Mouse (Mus musculus) left cerebral cortex, adult 9 months (tissue): ENCODE measurements at regions not wholly inside any gene's neighbourhood (a gene's known extent, or its start where the extent isn't known, plus 50 kb on each side); places are given as distances from the start of the nearest gene placed in this dataset.

Source experiments
- DNase-seq, 2 experiments: peaks; one replicate each; pipeline ENCODE4 v3.0.0; 2022; ENCODE audit warnings: low spot score in 2 of 2

DNA sequence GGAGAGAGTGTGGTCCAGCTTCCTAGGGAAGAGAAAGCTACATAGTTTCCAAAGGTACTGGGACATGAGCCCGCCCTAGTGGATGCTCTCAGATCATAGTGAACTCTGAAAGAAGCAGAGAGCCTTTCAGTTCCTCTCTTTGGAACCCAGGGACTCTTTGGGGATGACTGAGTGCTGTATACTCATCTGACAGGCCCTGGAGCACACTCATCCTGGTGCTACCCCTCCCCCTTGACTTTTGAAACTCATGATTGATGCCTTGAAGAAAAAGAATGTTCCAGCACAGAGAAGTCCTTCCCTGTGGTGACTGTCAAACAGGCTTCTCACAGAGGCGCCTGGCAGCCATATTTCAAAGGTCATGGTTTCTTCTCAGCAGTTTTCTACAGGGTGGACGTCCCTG lies 254.2 kb upstream of the Eif4g2 start:
- no peak for DNase-seq

DNA sequence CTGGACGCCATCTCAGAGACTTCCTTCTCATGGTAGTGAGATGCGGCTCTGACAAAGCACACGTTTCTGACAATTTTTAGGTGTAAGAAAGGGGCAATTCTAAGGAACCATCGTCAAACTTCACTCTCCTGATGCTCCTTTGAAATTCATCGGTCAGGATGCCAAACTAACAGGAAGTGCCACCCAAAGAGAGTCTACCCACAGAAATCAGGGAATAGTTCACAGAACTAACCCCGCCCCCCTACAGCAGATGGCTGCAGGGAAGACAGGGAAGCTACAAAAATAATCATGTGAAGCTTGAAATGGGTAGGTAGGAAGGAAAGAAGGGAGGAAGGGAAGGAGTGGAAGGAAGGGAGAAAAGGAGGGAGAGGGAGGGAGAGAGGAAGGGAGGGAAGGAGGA lies 240.1 kb upstream of the Eif4g2 start:
- DNase-seq, result peak; percentile 22 to 68

DNA sequence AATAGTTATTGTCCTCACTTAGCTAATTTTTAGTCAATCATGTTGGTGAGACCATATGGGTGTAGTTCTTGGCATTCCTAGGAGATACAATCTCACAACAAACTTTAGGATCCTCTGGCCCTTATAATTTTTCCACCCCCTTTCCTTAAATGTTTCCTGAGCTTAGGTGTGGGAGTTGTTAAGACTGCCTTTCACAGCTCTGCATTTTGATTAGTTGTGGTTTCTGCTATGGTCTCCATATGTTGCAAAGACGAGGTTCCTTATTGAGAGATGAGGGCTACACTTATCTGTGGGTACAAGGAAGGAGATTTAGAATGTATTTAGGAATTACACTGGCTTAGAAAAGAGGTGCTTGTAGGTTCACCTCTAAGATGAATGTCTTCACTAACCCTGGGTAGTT lies 237.1 kb upstream of the Eif4g2 start:
- peak in 1 of 2 experiments; percentile 16 for DNase-seq

DNA sequence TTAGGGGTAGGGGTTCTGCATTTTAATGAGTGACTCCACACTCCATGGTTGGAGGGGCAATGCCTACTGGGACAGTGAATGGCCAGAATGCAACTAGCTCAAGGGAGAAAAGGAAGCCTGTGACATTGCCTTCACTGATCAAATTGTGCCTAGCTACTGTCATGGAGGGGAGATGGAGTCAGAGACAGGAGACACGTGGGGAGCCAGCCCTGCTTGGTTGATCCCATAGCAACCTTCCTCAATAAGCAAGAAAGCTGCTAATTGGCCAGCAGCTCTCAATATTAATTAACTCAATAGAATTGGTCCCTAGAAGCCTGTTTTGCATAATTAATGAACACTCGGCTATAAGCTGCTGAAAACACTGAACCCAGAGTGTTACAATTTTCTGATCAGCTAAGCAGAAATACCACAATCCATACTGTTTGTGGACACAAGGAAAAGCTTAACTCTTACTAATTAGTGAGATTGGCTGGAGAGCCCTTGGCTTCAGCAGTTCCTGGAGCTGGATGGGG lies 233.7 kb upstream of the Eif4g2 start:
- DNase-seq, result no peak

DNA sequence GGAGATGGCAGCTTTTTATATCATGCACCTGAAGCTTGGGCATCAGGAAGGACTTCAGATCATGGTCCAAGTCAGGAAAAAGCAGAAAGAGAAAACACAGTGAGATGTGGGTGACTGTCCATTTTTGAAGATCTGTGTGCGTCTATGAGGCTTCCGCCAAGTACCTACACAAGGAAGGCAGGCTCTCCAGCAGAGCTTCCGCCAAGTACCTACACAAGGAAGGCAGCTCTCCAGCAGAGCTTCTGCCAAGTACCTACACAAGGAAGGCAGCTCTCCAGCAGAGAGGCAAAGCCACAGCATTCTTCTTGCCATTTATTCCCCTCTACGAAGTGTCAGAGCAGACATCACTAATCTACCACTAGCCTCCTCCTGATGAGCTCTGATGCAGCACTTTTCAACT lies 231.1 kb upstream of the Eif4g2 start:
- peak in 1 of 2 experiments; percentile 19 for DNase-seq

DNA sequence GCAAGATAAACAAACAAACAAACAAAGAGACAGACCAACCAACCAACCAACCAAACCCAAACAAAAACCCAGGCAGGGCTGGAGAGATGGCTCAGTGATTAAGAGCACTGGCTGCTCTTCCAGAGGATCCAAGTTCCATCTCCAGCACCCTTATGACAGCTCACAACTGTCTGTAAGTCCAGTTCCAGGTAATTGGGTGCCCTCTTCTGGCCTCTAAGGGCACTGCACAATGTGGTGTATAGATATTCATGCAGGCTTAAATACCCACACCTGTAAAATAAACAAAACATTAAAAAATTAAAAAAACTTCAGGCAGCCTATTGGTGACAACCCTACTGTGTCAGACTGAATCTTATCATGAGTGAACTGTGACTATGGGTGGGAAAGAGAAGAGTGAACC lies 222.4 kb upstream of the Eif4g2 start:
- no peak for DNase-seq

DNA sequence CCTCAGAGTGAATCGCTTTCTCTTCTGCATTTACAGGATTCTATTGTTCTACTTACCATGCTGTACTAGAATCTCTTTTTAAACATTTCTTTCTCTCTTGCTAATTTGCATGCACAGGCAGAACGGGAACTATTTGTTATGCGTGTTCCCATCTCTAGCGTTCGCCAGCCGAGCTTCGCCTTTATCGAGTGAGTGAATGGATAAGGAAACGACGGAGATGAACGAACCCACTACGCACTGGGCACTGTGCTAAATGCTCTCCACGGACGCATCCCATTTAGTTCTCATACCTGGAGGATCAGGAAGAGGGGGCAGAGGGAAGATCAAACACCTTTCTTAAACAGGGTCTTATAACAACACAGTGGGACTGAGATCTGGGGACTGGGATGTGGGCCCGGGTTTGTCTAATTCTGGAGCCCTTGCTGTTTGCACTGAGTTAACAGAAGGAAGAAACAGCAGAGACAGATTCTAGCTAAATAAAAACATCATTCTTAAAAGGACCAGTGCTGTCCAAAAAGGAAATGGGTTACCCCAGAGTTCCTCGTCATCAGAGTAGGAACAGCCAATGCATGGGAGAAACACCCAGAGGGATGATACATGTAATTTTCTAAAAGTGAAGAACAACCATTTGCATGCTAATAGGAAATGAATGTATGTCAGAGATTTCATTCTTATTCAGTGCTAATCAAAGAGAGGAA lies 219.1 kb upstream of the Eif4g2 start:
- DNase-seq, result peak; percentile 14 to 61

DNA sequence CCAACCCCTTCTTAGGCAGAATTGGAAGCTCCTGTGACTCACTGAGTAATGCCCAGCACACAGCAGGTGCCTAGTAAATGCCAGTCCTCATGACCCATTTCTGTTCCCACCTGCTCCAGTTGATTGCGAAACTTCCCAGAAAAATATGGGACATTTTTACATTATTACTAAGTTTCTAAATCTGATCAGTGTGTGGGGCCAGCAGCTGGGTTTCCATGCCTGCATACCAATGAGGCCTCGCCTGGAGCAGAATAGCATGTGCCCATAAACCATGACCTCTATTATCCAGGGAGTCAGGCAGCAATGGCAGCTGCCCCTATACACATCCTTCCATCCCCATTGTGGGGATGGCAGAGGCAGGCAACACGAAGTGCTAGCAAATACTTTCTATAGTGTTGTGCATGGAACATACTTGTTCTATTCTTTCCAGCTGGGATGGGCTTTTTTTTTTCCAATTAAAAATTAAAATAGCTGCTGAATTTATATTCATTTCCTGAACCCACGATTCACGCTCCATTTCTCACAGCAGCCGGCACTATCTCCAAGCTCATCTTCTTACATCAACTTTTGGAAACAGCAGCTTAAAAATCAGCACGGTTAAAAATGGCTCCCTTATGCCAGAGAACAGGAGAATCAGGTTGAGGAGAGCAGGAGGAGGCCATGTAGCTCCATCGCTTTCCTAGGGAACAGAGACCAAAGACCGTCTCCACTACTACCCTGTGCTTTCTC lies 214.5 kb upstream of the Eif4g2 start:
- peak; percentile 45 to 64 for DNase-seq

DNA sequence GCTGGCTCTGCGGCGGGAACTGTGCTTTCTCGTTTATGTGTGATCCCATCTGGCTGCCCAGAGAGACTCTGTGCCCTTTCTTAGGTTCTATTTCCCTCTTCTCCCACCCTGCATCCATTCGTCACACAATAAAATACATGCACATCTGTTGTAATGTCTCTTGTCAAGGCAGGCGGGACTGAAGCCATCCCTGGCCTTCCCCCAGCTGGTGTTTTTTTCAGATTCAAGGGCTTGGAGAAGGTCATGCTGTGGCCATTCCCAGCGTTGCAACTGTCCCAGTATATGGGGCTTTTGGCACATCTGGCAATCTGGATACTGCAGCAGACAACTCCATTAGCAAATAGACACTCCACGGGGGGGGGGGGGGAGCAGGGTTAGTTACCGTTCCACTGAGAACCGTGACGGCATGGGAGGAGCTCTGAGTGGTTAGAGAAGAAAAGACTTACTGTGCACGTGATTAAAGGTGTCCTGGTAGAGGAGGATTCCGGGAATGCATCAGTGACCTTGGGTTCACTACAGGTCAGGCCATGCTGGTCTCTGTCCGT lies 200.7 kb upstream of the Eif4g2 start:
- no peak for DNase-seq

DNA sequence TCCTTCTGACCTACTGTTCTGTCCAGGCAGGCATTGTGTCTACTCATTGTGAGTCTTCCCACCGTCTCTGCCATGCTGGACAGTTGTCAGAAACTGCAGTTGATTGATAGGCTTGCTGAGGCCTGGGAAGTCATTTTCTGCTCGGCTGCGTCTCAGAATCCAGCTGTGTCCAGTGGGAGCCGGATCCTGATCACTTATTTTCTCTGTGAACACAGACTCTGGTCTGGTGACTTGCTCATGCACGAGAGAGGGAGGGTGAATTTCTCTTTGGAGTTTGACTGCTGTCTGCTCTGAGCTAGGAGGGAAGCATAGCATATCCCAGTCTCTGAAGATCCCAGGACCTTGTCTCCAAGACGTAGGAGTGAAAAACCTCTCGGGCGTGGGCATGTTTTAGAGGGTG lies 199.5 kb upstream of the Eif4g2 start:
- no peak for DNase-seq

DNA sequence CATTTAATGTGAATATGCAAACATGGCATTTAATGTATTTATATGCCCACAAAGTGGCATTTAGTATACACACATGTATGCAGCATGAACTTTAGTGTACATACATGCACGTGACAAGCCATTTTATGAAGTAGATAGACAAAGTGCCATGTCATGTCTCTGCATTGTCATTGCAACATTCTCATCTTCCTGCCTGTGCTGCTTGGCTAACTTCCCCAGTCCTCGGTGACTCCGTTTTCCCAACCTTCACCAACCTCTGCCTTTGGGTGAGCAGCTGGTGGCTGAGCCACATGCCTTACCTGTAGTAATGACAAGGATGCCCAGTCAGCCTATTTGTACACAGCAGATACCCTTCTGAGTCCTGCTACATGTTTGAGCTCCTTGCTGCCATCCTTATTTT lies 194.9 kb upstream of the Eif4g2 start:
- no peak for DNase-seq

DNA sequence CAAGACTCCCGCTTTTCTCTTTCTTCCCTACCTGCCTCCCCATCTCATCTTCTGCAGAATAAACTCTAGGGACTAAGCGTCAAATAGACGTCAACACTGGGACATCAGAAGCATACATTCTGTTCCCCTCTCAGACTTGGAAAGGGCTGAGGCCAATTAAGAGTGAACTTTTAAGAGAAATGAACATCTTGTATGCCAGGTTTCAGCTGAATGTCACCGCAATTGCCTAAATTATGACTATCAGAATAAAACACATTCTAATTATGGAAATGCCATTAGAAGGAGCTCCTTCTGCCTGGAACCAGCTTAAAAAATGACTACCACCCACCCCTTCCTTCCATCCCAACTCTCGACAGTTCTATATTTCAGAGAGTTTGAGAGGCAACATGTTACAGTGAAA lies 191.0 kb upstream of the Eif4g2 start:
- DNase-seq, result peak in 1 of 2 experiments; percentile 52

DNA sequence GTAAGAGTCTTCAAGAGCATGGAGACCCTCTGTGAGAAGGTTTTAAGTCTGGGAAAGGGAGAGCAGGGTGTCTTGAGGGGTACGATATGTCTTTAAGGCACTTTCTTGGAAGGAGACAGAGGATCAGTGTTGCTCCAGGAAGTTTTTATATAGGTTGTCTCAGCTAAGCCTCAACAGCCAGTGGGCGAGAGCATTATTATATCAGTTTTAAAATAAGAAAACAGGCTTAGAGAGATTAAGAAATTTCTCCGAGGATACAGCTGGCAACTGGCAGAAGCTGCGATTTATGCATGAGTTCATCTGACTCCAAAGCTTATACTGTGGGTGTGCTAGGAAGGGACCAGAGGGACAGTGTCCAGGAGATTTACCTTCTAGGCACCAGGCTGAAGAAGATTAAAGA lies 188.0 kb upstream of the Eif4g2 start:
- peak in 1 of 2 experiments; percentile 23 for DNase-seq

DNA sequence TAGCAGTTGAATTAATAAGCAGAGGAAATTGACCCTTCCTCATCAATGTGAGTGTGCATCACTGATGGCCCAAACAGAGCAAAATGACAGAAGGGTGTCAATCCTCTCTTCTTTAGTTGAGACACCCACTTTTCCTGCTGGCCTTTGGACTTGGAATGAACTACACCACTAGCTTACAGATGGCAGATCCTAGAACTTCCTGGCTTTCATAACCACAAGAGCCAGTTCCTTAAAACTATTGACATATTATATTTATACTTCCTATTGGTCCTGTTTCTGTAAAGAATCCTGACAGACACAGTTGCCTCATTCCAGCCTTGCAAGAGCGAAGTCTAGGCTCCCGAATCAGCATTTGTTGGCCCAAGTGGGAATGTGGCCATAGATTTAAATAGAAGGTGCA lies 185.4 kb upstream of the Eif4g2 start:
- DNase-seq, result no peak

DNA sequence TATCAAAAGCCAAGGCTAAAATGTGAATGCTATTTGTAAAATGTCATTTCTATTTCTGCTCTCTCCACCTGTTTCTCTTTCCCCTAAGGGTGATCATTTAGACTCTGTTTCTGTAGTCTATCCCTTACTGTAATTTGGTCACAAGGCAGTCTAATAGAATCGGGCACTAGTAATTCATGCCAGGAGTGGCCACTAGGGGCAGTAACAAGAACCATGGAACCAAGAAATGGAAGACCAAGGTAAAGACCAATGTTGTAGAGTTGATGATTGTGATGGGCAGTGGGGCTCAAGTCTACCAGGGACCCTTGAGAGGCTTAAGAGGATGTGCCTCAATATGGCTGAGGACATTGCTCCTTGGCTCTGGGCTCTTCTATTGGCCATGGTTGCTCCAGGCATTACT lies 180.5 kb upstream of the Eif4g2 start:
- DNase-seq, result no peak

DNA sequence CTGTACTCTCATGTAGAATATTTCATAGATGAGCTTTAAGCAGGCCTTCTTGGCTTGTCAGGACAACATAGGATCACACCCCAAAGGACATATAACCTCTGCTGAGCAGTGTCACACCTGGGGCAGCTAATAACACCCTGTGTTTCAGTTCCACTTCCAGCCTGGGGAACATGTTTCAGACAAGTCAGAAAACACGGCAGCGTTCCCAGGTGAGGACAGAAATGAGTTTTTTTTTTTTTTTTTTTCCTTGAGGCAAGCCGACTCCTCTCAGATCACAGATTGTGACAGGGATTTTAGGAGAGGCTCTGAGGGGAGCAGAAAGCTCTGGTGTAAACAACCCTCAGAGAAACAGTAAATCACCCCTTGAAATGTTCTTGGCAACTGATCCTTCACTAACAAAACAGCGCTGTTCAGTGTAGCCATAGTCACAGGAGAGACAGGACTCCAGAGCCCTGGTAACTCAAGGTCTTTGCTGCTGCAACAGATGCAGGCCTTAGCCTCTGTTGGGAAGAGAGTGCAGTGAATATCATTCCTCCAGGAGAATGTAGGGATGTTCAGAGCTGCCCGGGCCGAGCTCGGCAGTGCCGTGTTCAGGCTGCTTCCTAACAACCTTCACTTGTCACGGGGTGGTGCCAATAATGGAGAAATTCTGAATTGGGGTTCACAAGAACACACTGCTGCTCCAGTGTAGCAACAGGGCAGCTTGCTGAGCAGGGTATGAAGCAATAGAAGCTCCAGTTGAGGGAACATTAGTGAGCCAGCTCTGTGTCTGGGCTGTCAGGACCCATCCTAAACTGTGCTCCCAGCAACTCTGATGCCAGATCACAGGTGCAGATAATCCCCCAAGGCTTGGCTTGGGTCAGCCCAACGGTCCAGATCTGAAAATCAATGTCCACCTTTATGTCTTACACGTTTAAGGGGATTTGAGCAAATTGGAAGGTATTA lies 177.1 kb upstream of the Eif4g2 start:
- DNase-seq, result no peak

DNA sequence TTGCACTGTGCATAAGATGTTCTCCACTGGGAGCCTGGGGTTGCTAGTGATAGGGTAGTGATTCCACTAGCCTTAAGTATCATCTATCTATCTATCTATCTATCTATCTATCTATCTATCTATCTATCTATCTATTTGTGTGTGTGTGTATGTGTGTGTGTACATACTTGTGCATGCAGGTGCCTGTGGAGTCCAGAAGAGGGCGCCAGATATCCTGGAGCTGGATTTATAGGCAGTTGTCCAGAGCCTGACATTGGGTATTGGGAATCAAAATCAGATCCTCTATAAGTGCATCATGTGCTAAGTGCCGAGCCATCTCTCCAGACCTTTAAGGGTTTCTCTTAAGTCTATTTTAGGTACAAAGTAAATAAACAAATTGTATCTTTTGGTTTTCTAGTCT lies 175.0 kb upstream of the Eif4g2 start:
- DNase-seq, result no peak

DNA sequence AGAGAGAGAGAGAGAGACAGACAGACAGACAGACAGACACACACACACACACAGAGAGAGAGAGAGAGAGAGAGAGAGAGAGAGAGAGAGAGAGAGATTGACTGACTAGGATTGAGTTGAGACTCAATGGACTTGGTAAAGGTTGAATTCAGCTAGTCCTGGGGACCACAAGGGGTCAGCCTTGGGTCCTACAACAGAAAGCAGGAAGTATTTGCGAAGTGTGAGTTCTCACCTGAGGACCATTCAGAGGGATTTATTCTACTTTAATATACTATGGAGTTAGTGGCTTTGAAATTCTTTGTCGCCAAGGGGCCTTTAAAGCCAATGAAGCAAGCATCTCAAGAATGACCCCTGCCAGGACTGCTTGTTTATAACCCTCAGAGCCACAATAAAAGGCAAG lies 173.4 kb upstream of the Eif4g2 start:
- no peak for DNase-seq

DNA sequence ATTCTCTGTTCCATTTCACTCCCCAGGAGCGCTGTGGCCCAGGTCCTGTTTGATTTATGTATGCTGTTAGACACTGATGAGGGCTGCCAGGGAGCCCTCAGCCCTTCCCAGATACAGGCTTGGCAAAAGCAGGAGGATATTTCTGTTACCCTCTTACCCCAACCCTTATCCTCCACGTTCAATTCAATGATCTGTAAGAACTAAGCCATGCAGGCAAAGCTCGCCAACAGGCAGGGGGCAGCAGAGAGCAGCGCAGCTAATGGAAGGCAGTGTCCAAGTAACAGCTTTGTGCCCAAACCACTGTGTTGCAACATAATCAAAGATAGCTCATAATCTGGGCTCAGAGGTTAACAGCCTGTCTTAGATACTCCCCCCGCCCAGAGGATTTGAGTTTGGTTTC lies 166.8 kb upstream of the Eif4g2 start:
- peak in 1 of 2 experiments; percentile 80 for DNase-seq

DNA sequence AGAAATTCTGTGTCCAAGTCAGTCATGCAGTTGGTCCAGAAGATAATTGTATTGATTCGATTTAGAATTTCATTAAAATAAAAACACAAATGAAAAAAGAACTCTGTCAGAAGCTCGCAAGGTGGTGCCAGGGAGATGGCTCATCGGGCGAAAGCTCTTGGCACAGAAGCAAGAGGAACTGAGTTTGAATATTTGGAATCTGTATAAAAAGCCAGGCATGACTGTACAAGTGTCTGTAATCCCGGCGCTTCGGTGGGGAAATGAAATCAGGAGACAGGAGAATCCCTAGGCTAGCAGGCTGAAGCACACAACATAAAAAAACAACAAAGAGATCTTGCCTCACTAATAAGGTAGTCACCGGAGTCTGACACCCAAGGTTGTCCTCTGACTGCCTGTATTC lies 162.7 kb upstream of the Eif4g2 start:
- DNase-seq, result peak in 1 of 2 experiments; percentile 64

DNA sequence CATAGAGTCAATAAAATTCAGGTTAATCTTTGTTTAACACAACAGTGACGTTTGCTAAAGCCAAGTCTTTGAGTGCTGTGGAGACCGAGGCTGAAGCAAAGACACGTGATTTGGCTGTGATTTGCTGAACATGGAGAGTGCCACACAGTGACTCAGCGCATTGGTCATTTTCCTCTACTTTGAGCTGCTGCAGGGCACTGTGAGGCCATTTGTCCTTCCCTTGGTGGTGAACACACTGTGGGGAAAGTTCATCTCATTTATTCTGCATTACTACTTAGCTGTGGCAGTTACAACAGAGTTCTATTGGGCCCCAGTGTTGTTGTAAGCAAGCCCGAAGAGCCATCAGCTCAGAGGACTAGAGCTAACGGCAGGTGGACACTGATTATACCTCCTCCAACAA lies 162.2 kb upstream of the Eif4g2 start:
- DNase-seq, result no peak

DNA sequence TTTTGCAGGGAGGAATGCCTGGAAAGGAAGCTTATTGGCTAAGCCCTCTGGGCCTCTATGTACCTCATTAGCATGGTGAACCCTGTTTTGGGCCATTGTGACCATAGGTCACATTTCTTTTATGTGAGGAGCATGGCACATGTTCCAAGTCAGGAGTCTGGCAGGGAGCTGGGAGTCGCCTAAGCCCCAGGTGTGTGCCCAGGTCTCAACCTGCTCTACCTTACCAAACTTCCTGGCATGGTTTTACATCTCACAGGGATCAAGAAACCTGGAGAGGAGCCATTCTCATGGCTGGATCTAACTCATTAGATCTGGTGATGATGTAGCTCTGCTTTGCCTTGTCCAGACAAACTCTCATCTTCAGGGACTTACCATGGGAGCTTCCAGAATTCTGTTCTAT lies 161.0 kb upstream of the Eif4g2 start:
- no peak for DNase-seq
